Comparison of ENCODE assay signal across 8 mouse cellular contexts in genomic region chr14:31564452-31565179, GRCm38 (mm10). TPM values are rescaled to one million over a fixed set of nuclear protein-coding genes. Genes with fewer than 3 reads are reported as not detected.
DNase-seq lines count a peak whose midpoint lies in the region; ATAC-seq and TF ChIP-seq lines count a peak whose summit lies in the region.

No protein-coding gene starts in this region.

- TF ChIP-seq EP300 in lung, postnatal 0 days (IDR thresholded peaks at IDR 0.05) = peak; percentile 89

- no peaks in the 10 kb centered on the region for H3K36me3 ChIP-seq in midbrain, postnatal 0 days (ENCODE audit: insufficient read depth, low read length)
- no peaks in the 10 kb centered on the region for H3K36me3 ChIP-seq in midbrain, embryonic 14.5 days (ENCODE audit: control insufficient read depth, insufficient read depth, low read length)
- H3K36me3 ChIP-seq in lung, postnatal 0 days (ENCODE audit: insufficient read depth, low read length) = no peaks in the 10 kb centered on the region

- no peaks in the 10 kb centered on the region for H3K9me3 ChIP-seq in midbrain, postnatal 0 days (ENCODE audit: low read length)
- H3K9me3 ChIP-seq in midbrain, embryonic 14.5 days (ENCODE audit: control insufficient read depth, low read length) = no peaks in the 10 kb centered on the region
- no peaks in the 10 kb centered on the region for H3K9me3 ChIP-seq in lung, postnatal 0 days (ENCODE audit: low read length)

- peak; percentile 24 for DNase-seq in midbrain, postnatal 0 days (ENCODE audit: low spot score)
- no peak for DNase-seq in midbrain, embryonic 14.5 days
- DNase-seq in gastrocnemius, postnatal 10 days = peak; percentile 29
- peak; percentile 50 for DNase-seq in kidney, adult 11 months
- DNase-seq in lung, postnatal 0 days (ENCODE audit: low spot score) = peak; percentile 92
- DNase-seq in cerebellum, adult 9-10 months = no peak
- no peak for DNase-seq in left cerebral cortex, postnatal 4 days
- DNase-seq in cerebellum, postnatal 25 days = no peak

- WGBS in midbrain, postnatal 0 days = 37% methylated on average over 6 of the region's 6 CpGs
- 39% methylated on average over 6 of the region's 6 CpGs for WGBS in midbrain, embryonic 14.5 days
- 11% methylated on average over 6 of the region's 6 CpGs for WGBS in lung, postnatal 0 days

- no peaks in the 10 kb centered on the region for H3K4me1 ChIP-seq in midbrain, postnatal 0 days (ENCODE audit: insufficient read depth, low read length)
- no peaks in the 10 kb centered on the region for H3K4me1 ChIP-seq in midbrain, embryonic 14.5 days (ENCODE audit: control insufficient read depth, insufficient read depth, low read length)
- no peaks in the 10 kb centered on the region; the same call in 1 of the 2 replicates for H3K4me1 ChIP-seq in lung, postnatal 0 days (ENCODE audit: insufficient read depth, low read depth, low read length)

- no peak overlapping the region for H3K4me3 ChIP-seq in midbrain, postnatal 0 days (ENCODE audit: low read depth, low read length)
- no peak overlapping the region for H3K4me3 ChIP-seq in midbrain, embryonic 14.5 days (replicated peaks; ENCODE audit: low read depth, low read length)
- no peak overlapping the region for H3K4me3 ChIP-seq in lung, postnatal 0 days (ENCODE audit: low read depth, low read length)

- TF ChIP-seq CTCF in midbrain, postnatal 0 days (IDR thresholded peaks at IDR 0.05) = peak; percentile 16; the same call in 1 of the 2 replicates
- TF ChIP-seq CTCF in lung, postnatal 0 days (IDR thresholded peaks at IDR 0.05) = peak; percentile 29

- H3K9ac ChIP-seq in midbrain, postnatal 0 days (replicated peaks; ENCODE audit: low read length, poor library complexity, severe bottlenecking) = no peak overlapping the region
- no peak overlapping the region for H3K9ac ChIP-seq in midbrain, embryonic 14.5 days (replicated peaks; ENCODE audit: low read length)
- H3K9ac ChIP-seq in lung, postnatal 0 days (replicated peaks; ENCODE audit: low read depth) = no peak overlapping the region

- H3K27ac ChIP-seq in midbrain, postnatal 0 days (ENCODE audit: low read depth, low read length) = no peak overlapping the region
- no peak overlapping the region for H3K27ac ChIP-seq in midbrain, embryonic 14.5 days (replicated peaks; ENCODE audit: low read depth, low read length)
- no peak overlapping the region for H3K27ac ChIP-seq in lung, postnatal 0 days (ENCODE audit: low read length)

- ATAC-seq in midbrain, postnatal 0 days (ENCODE audit: low FRiP score) = no peak
- ATAC-seq in midbrain, embryonic 14.5 days (ENCODE audit: low FRiP score, low TSS enrichment) = no peak
- ATAC-seq in lung, postnatal 0 days = peak; percentile 82

- no peaks in the 10 kb centered on the region for H3K27me3 ChIP-seq in midbrain, postnatal 0 days (ENCODE audit: insufficient read depth, low read length)
- no peaks in the 10 kb centered on the region for H3K27me3 ChIP-seq in midbrain, embryonic 14.5 days (ENCODE audit: control insufficient read depth, insufficient read depth, low read length)
- H3K27me3 ChIP-seq in lung, postnatal 0 days (replicated peaks; ENCODE audit: insufficient read depth, low read length) = no peaks in the 10 kb centered on the region

- H3K4me2 ChIP-seq in midbrain, postnatal 0 days (ENCODE audit: low read depth, low read length, poor library complexity, severe bottlenecking) = no peak overlapping the region
- no peak overlapping the region for H3K4me2 ChIP-seq in midbrain, embryonic 14.5 days (ENCODE audit: low read length)
- no peak overlapping the region for H3K4me2 ChIP-seq in lung, postnatal 0 days (replicated peaks; ENCODE audit: low read depth, low read length)

- intact Hi-C loops in left cerebral cortex, postnatal 4 days (cut with DNase I) = no loop called here

RNA-seq across cellular contexts. Expression of gene Colq, which starts 26.5 kb away (rescaled TPM):
- 0.38 TPM in 1 of 2 replicates, not detected in the other for total RNA-seq in midbrain, postnatal 0 days (2014; rRNA removed)
- polyA plus RNA-seq in midbrain, postnatal 0 days (2015; fragmentation: Nextera tagmentation; extraction: Ambion mirVana) = 0.06 TPM in 1 of 2 replicates, not detected in the other
- polyA plus RNA-seq in midbrain, embryonic 14.5 days (2014; fragmentation: Nextera tagmentation; extraction: Ambion mirVana) = not detected in 2 replicates
- total RNA-seq in gastrocnemius, postnatal 10 days (2021) = 10 to 100 TPM in 1 of 2 experiments, 1 to 10 TPM in 1; 8.9 to 10.2 TPM
- polyA plus RNA-seq in lung, postnatal 0 days (2015; fragmentation: Nextera tagmentation; extraction: Ambion mirVana) = 1.1 and 1.4 TPM in 2 replicates
- under 1 TPM; 0.16 to 0.18 TPM for total RNA-seq in left cerebral cortex, postnatal 4 days (2021)

Comparison
In these comparisons a context has a peak if more than half of its experiments do, and no peak if none do; other contexts are left out.
1. DNase-seq: peak in midbrain, postnatal 0 days (single experiment), gastrocnemius, postnatal 10 days (single experiment), kidney, adult 11 months (single experiment) and lung, postnatal 0 days (single experiment); none in midbrain, embryonic 14.5 days (single experiment), cerebellum, adult 9-10 months (single experiment), left cerebral cortex, postnatal 4 days (single experiment) and cerebellum, postnatal 25 days (0 of 2).